Mouse (Mus musculus): ENCODE measurements around the gene Lhx3.
A peak's percentile ranks its signal among the peaks of the same experiment; 100 is the strongest.

The Lhx3 gene

DNA sequence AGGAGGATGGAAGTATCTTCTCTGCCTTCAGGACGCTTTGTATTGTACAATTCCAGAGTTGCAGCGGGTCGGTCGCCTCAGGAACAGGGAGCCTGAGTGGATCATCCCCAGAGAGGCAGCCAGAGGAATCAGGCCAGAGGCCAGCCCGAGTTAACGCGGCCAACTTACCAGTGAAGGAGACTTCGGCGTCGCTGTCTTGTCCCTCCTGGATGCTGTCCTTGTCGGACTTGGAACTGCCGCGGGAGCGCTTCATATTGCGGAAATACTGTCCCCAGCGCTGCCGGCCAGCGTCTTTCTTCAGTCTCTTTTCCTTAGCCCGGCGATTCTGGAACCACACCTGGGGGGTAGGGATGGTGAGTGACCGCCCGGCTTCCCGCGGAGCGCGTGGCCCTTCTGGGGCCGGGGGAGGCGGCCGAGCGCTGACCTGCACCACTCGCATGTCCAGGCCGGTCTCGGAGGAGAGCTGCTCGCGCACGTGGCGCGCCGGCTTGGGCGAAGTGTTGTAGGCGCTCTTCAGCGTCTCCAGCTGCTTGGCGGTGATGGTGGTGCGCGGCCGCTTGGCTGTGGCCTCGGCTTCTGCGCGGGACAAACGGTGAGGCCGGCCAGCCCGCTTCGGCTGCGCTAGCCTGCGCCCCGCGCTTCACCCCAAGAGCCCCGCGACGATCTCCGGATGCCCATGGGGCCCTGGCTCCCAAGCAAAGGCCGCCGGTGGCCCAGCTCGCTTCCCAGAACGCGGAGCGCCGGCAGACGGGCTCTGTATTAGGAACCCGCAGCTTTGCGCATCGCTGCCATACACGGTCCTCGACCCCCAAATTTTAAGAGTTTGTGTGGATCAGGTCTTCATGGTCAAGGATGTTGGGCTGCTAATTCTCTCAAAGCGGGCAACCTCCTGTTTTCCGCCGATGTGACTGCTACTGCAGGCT lies 5.9 kb downstream of the Lhx3 start:
- no peak for DNase-seq (ENCODE audit: low spot score in 2 of 2)

GRCm38 (mm10) chr2:26198488-26198887 lies 9.6 kb downstream of the Lhx3 start:
- DNase-seq (ENCODE audit: low spot score in 2 of 2), result no peak

DNA sequence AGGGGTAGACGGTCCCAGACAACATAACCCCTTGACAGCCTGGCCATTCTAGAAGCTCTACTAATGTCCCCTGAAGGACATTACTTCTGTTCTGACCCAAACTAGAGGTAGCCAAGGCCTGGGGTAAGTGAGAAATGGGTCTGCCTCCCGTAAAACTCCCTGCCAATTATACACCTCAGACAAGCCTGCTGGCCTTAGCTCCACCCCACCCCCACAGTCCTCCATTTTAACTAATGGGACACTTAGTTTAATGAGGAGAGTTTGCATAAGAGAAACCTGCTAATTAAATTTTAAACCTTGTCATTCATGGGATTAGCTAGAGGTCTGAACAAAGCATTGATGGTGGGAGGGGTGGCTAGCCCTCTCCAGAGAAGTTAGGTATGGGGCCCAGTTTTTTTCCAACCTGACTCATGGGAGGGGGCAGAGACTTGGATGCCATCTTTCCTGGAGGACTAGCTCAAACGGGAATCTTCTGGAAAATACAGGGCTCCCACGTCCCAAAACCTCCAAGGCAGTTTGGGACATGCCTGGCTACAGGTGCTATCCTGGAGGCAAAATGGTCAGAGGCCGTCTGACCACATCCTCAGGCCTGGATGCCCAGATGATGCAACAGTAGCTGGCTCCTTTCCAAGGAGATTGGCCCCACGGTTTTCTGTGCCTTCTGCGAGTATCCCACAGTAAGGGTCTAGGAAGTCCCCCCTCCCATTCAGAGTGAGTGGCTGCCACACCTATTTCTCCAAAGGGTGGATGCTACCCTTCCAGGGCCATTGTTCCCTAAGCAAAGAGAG lies 13.3 kb downstream of the Lhx3 start:
- DNase-seq (ENCODE audit: low spot score in 2 of 2), result no peak

- no peak for DNase-seq (ENCODE audit: low spot score in 2 of 2)
Measured at GRCm38 (mm10) chr2:26188517-26188916, 19.6 kb downstream of the Lhx3 start.

DNA sequence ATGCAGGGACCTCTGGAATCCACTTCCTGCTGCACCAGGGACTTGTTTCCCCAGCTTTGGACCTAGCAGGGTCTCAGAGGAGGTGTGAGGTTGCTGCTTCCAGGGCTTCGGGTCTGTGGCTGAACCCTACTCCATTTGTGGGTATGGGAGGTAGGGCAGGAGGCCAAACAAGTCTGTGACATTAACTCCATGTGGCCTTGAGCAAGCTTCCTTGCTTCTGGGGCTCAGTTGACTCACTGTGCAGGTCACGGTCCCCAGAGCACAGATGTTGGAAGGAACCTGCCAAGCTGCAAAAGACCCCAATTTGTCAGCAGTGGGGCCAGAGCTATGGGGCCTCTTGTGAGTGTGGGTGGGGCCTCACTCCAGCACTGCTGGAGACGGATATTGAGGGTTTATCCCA lies 23.7 kb downstream of the Lhx3 start:
- DNase-seq (ENCODE audit: low spot score in 2 of 2), result no peak

DNA sequence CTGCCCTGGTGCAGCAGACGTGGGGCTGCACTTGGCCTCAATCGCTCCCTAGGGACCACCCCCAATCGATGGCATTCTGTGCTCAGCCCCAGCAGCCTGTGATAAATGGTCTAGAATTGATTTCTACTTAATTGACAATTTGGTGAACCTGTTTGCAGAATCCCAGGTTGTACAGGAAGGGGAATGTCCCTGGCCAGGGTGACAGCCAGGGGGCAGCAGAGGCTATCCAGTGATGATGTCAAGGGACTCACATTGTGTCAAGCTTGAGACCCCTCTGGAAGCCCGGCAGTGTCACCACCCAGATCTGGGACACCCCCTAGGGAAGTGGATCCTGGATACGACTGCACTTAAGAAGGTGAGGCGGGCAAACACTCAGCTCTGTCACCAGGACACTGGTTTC lies 25.4 kb downstream of the Lhx3 start:
- peak; percentile 28 to 67 for DNase-seq (ENCODE audit: low spot score in 2 of 2)

GRCm38 (mm10) chr2:26177189-26177588 lies 30.9 kb downstream of the Lhx3 start:
- DNase-seq (ENCODE audit: low spot score in 2 of 2), result no peak

DNA sequence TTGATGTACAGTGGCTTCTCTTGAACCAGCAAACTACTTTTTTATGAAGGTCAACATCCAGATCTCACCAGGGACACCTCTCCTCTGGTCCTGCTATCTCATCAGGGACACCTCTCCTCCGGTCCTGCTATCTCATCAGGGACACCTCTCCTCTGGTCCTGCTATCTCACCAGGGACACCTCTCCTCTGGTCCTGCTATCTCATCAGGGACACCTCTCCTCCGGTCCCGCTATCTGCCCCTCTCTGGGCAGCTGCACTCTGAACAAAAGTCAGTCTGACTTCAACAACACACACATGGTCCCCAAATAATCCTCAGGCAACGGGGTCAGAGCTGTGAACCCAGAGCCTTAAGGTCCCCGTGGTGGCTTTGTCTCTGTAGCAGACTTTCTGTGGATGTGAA lies 31.4 kb downstream of the Lhx3 start:
- DNase-seq (ENCODE audit: low spot score in 2 of 2), result peak in 1 of 2 experiments; percentile 35

GRCm38 (mm10) chr2:26175191-26175590 lies 32.9 kb downstream of the Lhx3 start:
- DNase-seq (ENCODE audit: low spot score in 2 of 2), result no peak

GRCm38 (mm10) chr2:26172166-26172565 lies 35.9 kb downstream of the Lhx3 start:
- no peak for DNase-seq (ENCODE audit: low spot score in 2 of 2)

DNA sequence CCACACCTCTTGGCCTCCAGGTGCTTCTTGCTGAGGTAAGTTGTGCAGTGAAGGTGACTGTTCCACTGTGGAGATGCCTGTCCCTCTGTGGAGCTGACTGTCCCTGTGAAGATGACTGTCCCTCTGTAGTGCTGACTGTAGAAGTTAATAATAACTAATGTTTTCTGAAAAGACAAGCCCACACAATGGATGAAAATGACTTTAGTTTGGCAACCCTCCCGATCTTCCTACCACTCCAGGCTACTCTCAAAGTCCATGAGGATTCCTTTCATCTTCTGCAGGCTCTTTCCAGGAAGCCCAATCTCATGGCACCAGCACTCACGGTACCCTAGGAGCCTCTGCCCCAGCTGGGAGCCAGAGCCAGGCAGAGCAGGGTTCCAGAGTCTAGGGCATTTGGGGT lies 37.7 kb downstream of the Lhx3 start:
- no peak for DNase-seq (ENCODE audit: low spot score in 2 of 2)

- DNase-seq (ENCODE audit: low spot score in 2 of 2), result no peak
Measured at GRCm38 (mm10) chr2:26168843-26169579, 39.1 kb downstream of the Lhx3 start.

DNA sequence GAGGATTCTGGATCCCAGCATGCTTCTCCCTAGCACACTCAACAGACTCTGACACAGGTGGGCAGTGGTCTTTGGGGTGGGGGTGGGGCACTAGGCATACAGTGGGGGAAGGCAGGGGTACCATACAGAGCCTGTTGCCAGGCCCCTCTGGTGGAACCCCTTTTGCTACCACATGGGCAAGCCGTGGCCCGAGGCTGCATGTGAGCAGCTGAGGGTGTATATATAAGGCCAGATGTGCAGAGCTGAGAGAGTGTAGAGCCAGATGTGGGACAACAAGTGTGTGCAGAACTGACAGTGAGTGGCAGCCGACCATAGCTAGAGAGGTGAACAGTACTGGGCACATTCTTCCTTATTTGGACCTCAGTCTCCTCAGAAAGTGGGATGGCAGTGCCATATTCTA lies 41.2 kb downstream of the Lhx3 start:
- DNase-seq (ENCODE audit: low spot score in 2 of 2), result no peak

DNA sequence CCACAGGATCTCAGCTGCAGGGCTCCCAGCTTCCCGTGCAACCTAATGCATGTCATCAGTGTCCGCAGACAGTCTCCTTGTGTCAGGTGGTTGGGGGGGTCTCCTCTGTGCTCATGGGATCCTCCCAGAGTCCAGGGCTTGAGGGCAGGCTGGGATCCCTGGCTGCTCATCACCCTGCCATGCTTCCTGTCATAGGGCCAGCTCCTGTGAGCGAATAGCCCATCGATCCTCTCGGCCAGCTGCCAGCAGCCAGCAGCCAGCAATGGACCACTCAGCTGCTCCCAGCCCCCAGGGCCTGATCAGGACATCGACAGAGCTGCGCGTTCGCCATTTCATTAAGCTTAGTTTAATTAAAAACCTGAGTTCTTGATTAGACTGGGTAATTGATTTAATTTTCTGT lies 50.0 kb downstream of the Lhx3 start:
- DNase-seq (ENCODE audit: low spot score in 2 of 2), result no peak

GRCm38 (mm10) chr2:26156191-26156977 lies 51.7 kb downstream of the Lhx3 start:
- no peak for DNase-seq (ENCODE audit: low spot score in 2 of 2)

GRCm38 (mm10) chr2:26155737-26156136 lies 52.4 kb downstream of the Lhx3 start:
- no peak for DNase-seq (ENCODE audit: low spot score in 2 of 2)

DNA sequence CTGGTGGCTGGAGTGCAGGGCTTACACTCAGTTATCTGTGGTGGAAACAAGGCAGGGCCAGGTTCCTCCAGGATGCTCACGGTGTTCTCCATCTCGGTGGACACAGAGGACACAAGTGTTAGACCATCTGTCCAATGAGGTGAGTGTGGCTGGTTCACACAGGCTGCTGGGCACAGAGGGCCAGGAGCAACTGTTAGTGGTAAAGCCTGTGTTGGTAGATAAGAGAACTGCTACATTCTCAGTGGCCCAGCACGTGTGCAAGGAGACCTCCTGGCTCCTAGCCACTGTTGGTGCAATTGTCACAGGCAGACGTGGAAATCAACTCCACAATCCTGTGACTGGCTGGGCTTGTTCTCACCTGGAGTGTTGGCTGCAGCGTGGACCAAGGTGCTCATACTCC lies 53.5 kb downstream of the Lhx3 start:
- DNase-seq (ENCODE audit: low spot score in 2 of 2), result no peak

DNA sequence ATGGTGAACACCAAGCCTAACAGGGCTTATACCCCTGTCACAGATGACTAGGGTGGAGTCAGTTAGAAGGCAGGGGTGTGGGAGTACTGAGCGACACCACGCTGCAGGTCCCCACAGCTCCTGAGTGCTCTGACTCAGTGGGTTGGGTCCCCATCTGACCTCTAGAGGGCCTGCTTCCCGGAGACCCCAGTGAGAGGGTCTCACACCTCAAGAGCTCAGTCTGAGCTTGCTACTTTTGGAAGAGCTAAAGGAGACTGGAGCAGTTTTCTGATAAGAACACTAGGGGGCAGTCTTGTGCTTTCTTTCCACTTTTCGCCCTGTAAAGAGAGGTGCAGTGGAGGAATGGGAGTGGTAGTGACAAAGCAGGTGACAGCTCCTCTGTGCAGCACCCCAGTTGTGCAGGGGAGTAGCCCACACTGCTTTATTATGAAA lies 54.2 kb downstream of the Lhx3 start:
- DNase-seq (ENCODE audit: low spot score in 2 of 2), result peak in 1 of 2 experiments; percentile 42

GRCm38 (mm10) chr2:26153295-26153694 lies 54.8 kb downstream of the Lhx3 start:
- DNase-seq (ENCODE audit: low spot score in 2 of 2), result peak; percentile 50 to 75
